Mouse (Mus musculus) naive thymus-derived CD4-positive, alpha-beta T cell, adult 2 months (primary cell): Measurements from ENCODE around the gene Tesk2.

Experiments
- DNase-seq: peaks from one replicate; pipeline ENCODE4 v3.0.0-alpha.2; 2011; ENCODE audit warnings: low read depth

The Tesk2 gene

GRCm38 (mm10) chr4:116719396-116719795 is 1.4 kb upstream of the Tesk2 start:
- peak; percentile 88 for DNase-seq

- DNase-seq = no peak
These were observed 415 bp downstream of the Tesk2 start for GRCm38 (mm10) chr4:116721098-116721628.

- DNase-seq = no peak
These were observed 1.5 kb downstream of the Tesk2 start for GRCm38 (mm10) chr4:116722230-116722629.

GRCm38 (mm10) chr4:116725444-116725843 is 4.7 kb downstream of the Tesk2 start:
- DNase-seq = no peak

DNA sequence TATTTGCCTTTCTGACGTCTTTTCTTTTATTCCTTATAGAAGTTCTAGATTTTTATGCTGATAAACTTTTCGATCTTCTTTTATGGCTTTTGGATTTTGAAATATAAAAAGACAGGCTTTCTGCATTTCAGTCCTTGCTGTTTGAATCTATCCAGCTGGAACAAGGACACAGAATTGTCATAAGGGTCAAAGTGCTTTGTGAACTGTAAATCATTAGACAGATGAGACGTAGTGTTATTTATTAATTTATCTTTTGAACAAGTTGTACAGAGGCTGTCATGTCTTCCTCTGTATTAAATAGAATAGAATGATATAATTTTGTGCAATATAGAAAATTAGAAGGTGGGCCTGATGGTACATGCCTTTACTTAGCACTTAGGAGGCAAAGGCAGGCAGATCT is 6.7 kb downstream of the Tesk2 start:
- DNase-seq = no peak

DNA sequence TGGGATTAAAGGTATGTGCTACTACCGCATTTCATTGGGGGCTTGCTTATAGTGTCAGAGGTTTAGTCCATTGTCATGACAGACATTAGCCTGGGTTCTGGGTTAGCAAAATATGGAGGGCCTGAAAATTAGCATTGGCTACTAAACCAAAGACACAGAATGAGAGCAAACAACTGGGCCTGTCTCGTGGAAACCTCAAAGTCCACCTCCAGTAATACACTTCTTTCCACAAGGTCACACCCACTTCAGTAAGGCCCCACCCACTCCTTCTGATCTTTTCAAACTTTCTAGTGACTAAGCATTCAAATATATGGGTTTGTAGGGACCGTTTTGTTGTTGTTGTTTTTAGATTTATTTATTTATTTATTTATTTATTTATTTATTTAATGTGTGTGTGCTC is 8.8 kb downstream of the Tesk2 start:
- DNase-seq = no peak

DNA sequence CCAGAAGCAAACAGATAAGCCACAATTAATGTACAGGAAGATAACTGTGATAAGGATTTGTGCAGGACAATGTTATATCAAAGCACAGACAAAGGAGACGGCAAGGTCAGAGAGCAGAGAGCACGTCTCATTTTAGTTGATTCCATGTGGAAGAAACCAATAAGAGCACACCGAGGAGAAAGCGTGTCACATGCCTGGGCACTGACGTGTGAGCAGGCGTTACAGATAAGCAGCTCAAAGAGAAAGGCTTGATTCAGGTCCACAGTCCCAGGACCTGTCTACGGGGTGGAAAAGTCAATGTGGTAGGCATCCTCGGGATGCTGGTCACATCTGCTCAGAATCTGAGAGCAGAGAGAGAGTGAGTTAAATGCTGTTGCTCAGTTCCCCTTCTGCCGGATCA is 10.3 kb downstream of the Tesk2 start:
- DNase-seq = no peak

DNA sequence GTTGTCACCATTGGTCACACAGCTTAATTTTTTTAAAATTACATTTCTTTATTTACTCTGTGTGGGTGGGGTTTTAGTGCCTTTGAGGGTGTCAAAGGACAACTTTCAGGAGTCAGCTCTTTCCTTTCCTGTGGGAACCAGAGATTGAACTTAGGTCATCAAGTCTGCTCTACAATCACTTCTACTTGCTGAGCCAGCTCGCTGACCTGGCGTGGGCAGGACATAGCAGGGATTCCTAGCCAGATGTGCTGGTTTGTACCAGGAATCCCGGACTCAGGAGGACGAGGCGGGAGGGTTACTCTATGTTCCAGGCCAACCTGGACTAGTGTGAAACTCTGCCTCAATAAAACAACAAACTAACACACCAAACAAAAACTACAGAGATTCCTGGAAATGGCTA is 11.6 kb downstream of the Tesk2 start:
- no peak for DNase-seq

- DNase-seq = peak; percentile 72
These were observed 14.2 kb downstream of the Tesk2 start for GRCm38 (mm10) chr4:116734996-116735395.

- no peak for DNase-seq
These were observed 18.4 kb downstream of the Tesk2 start for GRCm38 (mm10) chr4:116738972-116739751.

- DNase-seq = no peak
These were observed 29.0 kb downstream of the Tesk2 start for GRCm38 (mm10) chr4:116749750-116750149.

DNA sequence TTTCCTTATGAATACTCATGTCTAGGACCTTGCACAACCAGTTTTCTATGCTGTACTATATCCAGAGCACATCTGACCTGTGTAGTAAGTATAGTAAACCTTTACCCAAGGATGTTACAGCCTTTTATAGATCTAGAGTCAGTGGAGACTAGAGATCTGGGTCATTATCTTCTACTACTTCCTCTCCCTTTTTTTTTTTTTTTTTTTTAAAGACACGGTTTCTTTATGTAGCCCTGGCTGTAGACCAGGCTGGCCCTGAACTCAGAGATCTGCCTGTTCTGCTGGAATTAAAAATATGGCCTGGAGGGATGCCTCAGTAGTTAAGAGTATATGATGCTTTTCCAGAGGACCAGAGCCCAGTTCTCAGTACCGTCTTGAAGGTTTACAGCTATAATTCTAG is 41.2 kb downstream of the Tesk2 start:
- DNase-seq = no peak

- no peak for DNase-seq
These were observed 43.3 kb downstream of the Tesk2 start for GRCm38 (mm10) chr4:116764001-116764400.

DNA sequence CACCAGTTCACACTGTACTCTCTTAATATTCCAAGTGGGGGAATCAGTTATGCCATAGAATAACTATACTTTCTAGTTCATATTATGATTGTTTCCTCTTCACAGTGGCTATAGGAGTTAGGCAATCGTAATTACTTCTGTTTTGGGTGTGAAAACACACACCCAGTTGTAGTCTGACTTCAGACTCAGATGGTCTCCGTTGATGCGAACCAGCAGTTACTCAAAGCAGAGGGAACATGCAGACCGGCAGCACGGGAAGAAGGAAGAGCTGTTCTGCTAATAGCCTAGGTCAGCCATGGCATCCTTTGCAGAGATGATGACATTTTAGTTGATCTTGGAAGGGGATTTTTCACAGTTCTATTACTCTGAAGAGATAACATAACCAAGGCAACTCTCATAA is 47.8 kb downstream of the Tesk2 start:
- DNase-seq = no peak

- DNase-seq = no peak
These were observed 48.3 kb downstream of the Tesk2 start for GRCm38 (mm10) chr4:116769060-116769459.

- no peak for DNase-seq
These were observed 55.6 kb downstream of the Tesk2 start for GRCm38 (mm10) chr4:116776391-116776790.

- DNase-seq = no peak
These were observed 56.3 kb downstream of the Tesk2 start for GRCm38 (mm10) chr4:116777079-116777478.

- DNase-seq = no peak
These were observed 59.8 kb downstream of the Tesk2 start for GRCm38 (mm10) chr4:116780541-116780940.

- no peak for DNase-seq
These were observed 60.6 kb downstream of the Tesk2 start for GRCm38 (mm10) chr4:116781366-116781765.

DNA sequence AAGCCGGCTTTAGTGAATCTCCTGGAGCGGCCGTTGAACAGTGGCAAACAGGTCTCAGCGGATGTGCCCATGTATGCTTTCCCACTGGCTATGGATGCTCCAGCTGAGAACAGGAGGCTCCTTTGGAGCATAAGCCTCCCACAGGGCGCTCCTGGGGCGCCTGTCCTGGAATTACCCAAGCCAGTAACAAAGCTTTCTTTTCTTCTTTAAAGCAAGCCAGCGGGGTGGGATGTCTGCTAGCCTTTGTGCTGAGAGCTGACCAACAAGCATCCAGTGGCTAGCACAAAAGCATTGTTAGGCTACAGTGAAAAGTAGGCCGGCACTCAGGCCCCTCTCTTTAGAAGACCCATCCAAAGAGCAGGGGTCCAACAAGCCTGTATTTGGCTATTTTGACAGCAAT is 61.4 kb downstream of the Tesk2 start:
- no peak for DNase-seq

- DNase-seq = no peak
These were observed 65.8 kb downstream of the Tesk2 start for GRCm38 (mm10) chr4:116786587-116786986.

DNA sequence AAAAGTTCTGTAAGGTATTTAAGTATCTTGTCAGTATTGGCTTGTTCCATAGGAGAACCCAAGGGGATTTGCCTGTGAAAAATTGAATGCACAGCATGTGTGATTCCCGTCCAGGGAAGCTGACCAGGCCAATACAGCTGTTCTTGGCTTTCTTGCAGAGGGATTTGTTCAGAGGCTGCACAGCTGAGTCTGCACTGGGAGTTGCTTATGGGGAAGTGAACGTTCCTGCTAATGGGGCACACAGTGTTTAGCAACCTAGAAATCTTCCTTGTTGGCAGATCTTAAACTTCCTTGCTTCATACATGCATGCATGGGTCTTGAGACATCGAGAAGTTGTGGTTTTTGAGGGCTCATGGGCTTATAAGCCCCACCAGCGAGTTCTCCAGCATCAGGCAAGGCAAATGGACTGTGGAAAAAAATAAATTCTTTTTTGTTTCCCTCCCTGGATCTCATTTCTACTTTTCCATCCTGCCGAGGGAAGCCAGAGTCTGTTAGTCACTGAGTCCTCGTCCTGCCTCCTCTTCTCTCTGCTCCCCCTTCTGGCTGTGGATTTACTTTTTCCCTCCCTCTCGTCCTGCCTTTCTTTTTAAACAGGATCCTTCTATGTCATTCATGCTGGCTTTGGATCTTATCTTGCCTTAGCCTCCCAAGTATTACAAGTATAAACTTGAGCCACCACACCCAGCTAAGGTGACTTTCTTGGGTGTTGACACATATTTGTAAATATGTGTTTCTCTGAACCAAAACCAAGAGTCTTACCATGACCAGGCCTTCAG is 67.4 kb downstream of the Tesk2 start:
- DNase-seq = no peak

DNA sequence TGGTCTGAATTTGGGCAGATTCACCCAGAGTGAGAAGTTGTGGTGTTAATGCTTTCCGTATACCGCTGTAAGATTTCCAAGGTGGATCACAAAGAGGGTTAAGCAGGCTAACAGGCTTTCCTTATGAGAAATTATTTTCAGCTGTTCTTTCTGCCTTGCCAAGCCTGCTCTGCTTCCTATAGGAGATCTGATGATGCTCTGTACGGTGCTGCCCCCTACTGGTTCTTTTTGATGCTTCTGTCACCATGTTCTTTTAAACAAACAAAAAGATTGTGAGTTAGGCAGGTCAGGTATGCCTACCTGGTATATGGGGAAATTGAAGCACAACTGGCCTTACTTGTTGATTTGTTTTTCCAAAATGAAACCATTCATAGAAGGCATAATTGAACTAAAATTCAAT is 68.2 kb downstream of the Tesk2 start:
- DNase-seq = peak; percentile 92
